Mouse (Mus musculus) myocyte (in vitro differentiated cells): Measurements from ENCODE around the gene Rassf3.

Source experiments
- CEBPB ChIP-seq: IDR thresholded peaks from 2 replicates; pipeline ENCODE4 v1.6.1; 2011; ENCODE audit warnings: mild to moderate bottlenecking, moderate library complexity; ENCODE audit not compliant: poor library complexity, insufficient read depth, severe bottlenecking
- E2F4 ChIP-seq: IDR thresholded peaks from one replicate; pipeline ENCODE4 v1.6.1; 2011; ENCODE audit warnings: mild to moderate bottlenecking, control low read depth, moderate library complexity; ENCODE audit not compliant: insufficient read depth
- MAX ChIP-seq: IDR thresholded peaks from one replicate; pipeline ENCODE4 v1.6.1; 2011; ENCODE audit warnings: low read depth, mild to moderate bottlenecking, control low read depth
- MYOG ChIP-seq, 3 experiments: IDR thresholded peaks; one replicate each; pipeline ENCODE4 v1.6.1; 2011; ENCODE audit warnings: control low read depth in 2 of 3, low read depth in 2 of 3, mild to moderate bottlenecking in 2 of 3; ENCODE audit not compliant: insufficient read length in 2 of 3, control insufficient read depth in 1 of 3, insufficient read depth in 1 of 3
- POLR2A ChIP-seq: IDR thresholded peaks from one replicate; pipeline ENCODE4 v1.6.1; 2011; ENCODE audit warnings: low read depth, mild to moderate bottlenecking, control low read depth, moderate library complexity; ENCODE audit not compliant: insufficient read length
- POLR2AphosphoS2 ChIP-seq: IDR thresholded peaks from one replicate; pipeline ENCODE4 v1.6.1; 2011; ENCODE audit warnings: low read depth, control low read depth; ENCODE audit not compliant: insufficient read length
- REST ChIP-seq: IDR thresholded peaks from one replicate; pipeline ENCODE4 v1.6.1; 2011; ENCODE audit warnings: mild to moderate bottlenecking, control low read depth, moderate library complexity; ENCODE audit not compliant: insufficient read depth, insufficient read length
- TCF12 ChIP-seq: IDR thresholded peaks from one replicate; pipeline ENCODE4 v1.6.1; 2011; ENCODE audit warnings: mild to moderate bottlenecking, control low read depth; ENCODE audit not compliant: poor library complexity, insufficient read depth, severe bottlenecking
- TCF3 ChIP-seq: IDR thresholded peaks from one replicate; pipeline ENCODE4 v1.6.1; 2011; ENCODE audit warnings: low read depth, control low read depth; ENCODE audit not compliant: insufficient read length
- USF1 ChIP-seq: IDR thresholded peaks from one replicate; pipeline ENCODE4 v1.6.1; 2011; ENCODE audit warnings: low read depth, mild to moderate bottlenecking, control low read depth, moderate library complexity

- TF ChIP-seq POLR2A (no peak), CEBPB (no peak), POLR2AphosphoS2 (no peak), MAX (no peak), USF1 (no peak), TCF3 (no peak), MYOG (IDR thresholded peaks at IDR 0.05; ENCODE audit: control insufficient read depth in 1 of 3, insufficient read depth in 1 of 3, insufficient read length in 2 of 3, low read depth in 2 of 3) (no peak), E2F4 (no peak), TCF12 (no peak), REST (no peak)
These were observed 51.1 kb downstream of the Rassf3 start for GRCm38 (mm10) chr10:121425079-121425478.
